Mouse (Mus musculus) forebrain, postnatal 0 days (tissue): ENCODE data around the gene Pgam5. TPM values are rescaled to one million over a fixed set of nuclear protein-coding genes. Genes with fewer than 3 reads are reported as not detected.
A peak's percentile ranks its signal among the peaks of the same experiment; 100 is the strongest.

Experiments used
- ATAC-seq: fragments of 200-750 bp; cut with Nextera tagmentation; 2 replicates; pipeline ENCODE4 v1.8.0; 2017; ENCODE audit warnings: mild to moderate bottlenecking, moderate library complexity
- DNase-seq: peaks from one replicate; pipeline ENCODE4 v3.0.0-alpha.2; 2015
- H3K27ac ChIP-seq: fragments of 300-500 bp; sonication (generic); 2 replicates; pipeline ENCODE4 v1.5.1; 2014; ENCODE audit warnings: low read depth, mild to moderate bottlenecking, antibody characterized with exemption, low read length, moderate library complexity, mixed read lengths
- H3K27me3 ChIP-seq: fragments of 300-500 bp; sonication (generic); 2 replicates; pipeline ENCODE4 v1.6.1; 2014; ENCODE audit warnings: mild to moderate bottlenecking, low read length, mixed read lengths; ENCODE audit not compliant: insufficient read depth
- H3K36me3 ChIP-seq: fragments of 300-500 bp; sonication (generic); 2 replicates; pipeline ENCODE4 v1.6.1; 2014; ENCODE audit warnings: mild to moderate bottlenecking, moderate library complexity; ENCODE audit not compliant: insufficient read depth
- H3K4me1 ChIP-seq: fragments of 300-500 bp; sonication (generic); 2 replicates; pipeline ENCODE4 v1.6.1; 2014; ENCODE audit warnings: antibody characterized with exemption; ENCODE audit not compliant: insufficient read depth
- H3K4me2 ChIP-seq: fragments of 300-500 bp; sonication (generic); 2 replicates; pipeline ENCODE4 v1.6.1; 2014; ENCODE audit warnings: low read depth, mild to moderate bottlenecking, moderate library complexity
- H3K4me3 ChIP-seq: fragments of 300-500 bp; sonication (generic); 2 replicates; pipeline ENCODE4 v1.5.1; 2014; ENCODE audit warnings: low read depth, low read length, mixed read lengths
- H3K9ac ChIP-seq: fragments of 300-500 bp; sonication (generic); 2 replicates; pipeline ENCODE4 v1.6.1; 2014; ENCODE audit warnings: mild to moderate bottlenecking
- H3K9me3 ChIP-seq: fragments of 300-500 bp; sonication (generic); 2 replicates; pipeline ENCODE4 v1.6.1; 2016; ENCODE audit warnings: low read length
- CTCF ChIP-seq: sonication (generic); IDR thresholded peaks from 2 replicates; pipeline ENCODE4 v1.5.1; 2016; ENCODE audit warnings: antibody characterized with exemption, control low read depth, low read depth
- WGBS: fragments of 180-500 bp; shearing (Covaris S2); extraction: QIAGEN DNeasy Blood & Tissue Kit; methylation state at CpG from one replicate; pipeline ENCODE4 v1.1.7; 2014; 5-methylcytosine and 5-hydroxymethylcytosine counted together
- polyA plus RNA-seq: library from polyadenylated mRNA; unstranded; fragments of >200 nt; fragmentation: Nextera tagmentation; extraction: Ambion mirVana; gene quantifications from 2 replicates; pipeline ENCODE4 v1.2.1, GENCODE M21; 2015
- total RNA-seq: library from RNA; depleted of rRNA; stranded (reverse); fragments of >200 nt; gene quantifications from 2 replicates; pipeline ENCODE4 v1.2.3, GENCODE M21; 2014

Pgam5 gene
- total and polyA plus RNA-seq, 2 experiments from 2014 or later: 117 to 169 TPM

- Histone ChIP-seq H3K4me3 (peak overlapping the region; percentile 81), H3K9ac (peak overlapping the region; percentile 69), H3K27ac (no peak overlapping the region), H3K36me3 (no peaks in the 10 kb centered on the region), H3K27me3 (peaks cover 8% of the 10 kb centered on the region; the same call in 1 of the 2 replicates), H3K9me3 (no peaks in the 10 kb centered on the region), H3K4me1 (0 out of 2 replicates have a peak, but pooled peaks cover 2% of the 10 kb centered on the region), H3K4me2 (peak overlapping the region; percentile 90)
- DNase-seq: no peak
- peak; percentile 58 for ATAC-seq
- WGBS: 1% methylated on average over 30 of the region's 31 CpGs
- no peak for TF ChIP-seq CTCF
Observed at GRCm38 (mm10) chr5:110286446-110287083, 16.9 kb upstream of the Pgam5 start.

GRCm38 (mm10) chr5:110285770-110286445, 16.2 kb upstream of the Pgam5 start, which contains the start of the genes Pxmp2 and Pole:
Gene Pxmp2 (minus strand): TSS chr5:110286186.
Gene Pole (plus strand): TSS chr5:110286306.
- no peaks in the 10 kb centered on the region for H3K9me3 ChIP-seq
- H3K27me3 ChIP-seq: peaks cover 8% of the 10 kb centered on the region; the same call in 1 of the 2 replicates
- H3K27ac ChIP-seq: no peak within 1 kb of the TSS
- no peaks in the 10 kb centered on the region for H3K36me3 ChIP-seq
- ATAC-seq: peak; percentile 99
- H3K4me2 ChIP-seq: peak within 1 kb of the TSS; percentile 90
- H3K9ac ChIP-seq: peak within 1 kb of the TSS; percentile 69
- peak within 1 kb of the TSS; percentile 81 for H3K4me3 ChIP-seq
- TF ChIP-seq CTCF: no peak
- H3K4me1 ChIP-seq: 0 out of 2 replicates have a peak, but pooled peaks cover 2% of the 10 kb centered on the region
- DNase-seq: peak; percentile 92
- WGBS: under 1% methylated on average over 60 of the region's 64 CpGs

- H3K27me3 ChIP-seq: peaks cover 8% of the 10 kb centered on the region; the same call in 1 of the 2 replicates
- ATAC-seq (no peak), DNase-seq (no peak)
- H3K36me3 ChIP-seq: no peaks in the 10 kb centered on the region
- H3K27ac ChIP-seq: no peak overlapping the region
- peak overlapping the region; percentile 69; the same call in 1 of the 2 replicates for H3K9ac ChIP-seq
- TF ChIP-seq CTCF: no peak
- H3K4me1 ChIP-seq: 0 out of 2 replicates have a peak, but pooled peaks cover 2% of the 10 kb centered on the region
- peak overlapping the region; percentile 90 for H3K4me2 ChIP-seq
- 13% methylated on average over 15 of the region's 15 CpGs for WGBS
- peak overlapping the region; percentile 81; the same call in 1 of the 2 replicates for H3K4me3 ChIP-seq
- no peaks in the 10 kb centered on the region for H3K9me3 ChIP-seq
Observed at GRCm38 (mm10) chr5:110285156-110285555, 15.4 kb upstream of the Pgam5 start.

- TF ChIP-seq CTCF: peak; percentile 70
- Histone ChIP-seq H3K9me3 (no peaks in the 10 kb centered on the region), H3K9ac (no peak overlapping the region), H3K4me2 (no peak overlapping the region), H3K4me3 (no peak overlapping the region), H3K27ac (no peak overlapping the region), H3K36me3 (no peaks in the 10 kb centered on the region), H3K4me1 (0 out of 2 replicates have a peak, but pooled peaks cover 2% of the 10 kb centered on the region), H3K27me3 (peaks cover 8% of the 10 kb centered on the region; the same call in 1 of the 2 replicates)
- WGBS: 9% methylated on average over 4 of the region's 4 CpGs
- DNase-seq (peak; percentile 52), ATAC-seq (no peak)
Observed at GRCm38 (mm10) chr5:110284536-110284935, 14.8 kb upstream of the Pgam5 start.

- H3K4me1 ChIP-seq: 0 out of 2 replicates have a peak, but pooled peaks cover 2% of the 10 kb centered on the region
- no peak overlapping the region for H3K4me2 ChIP-seq
- no peak overlapping the region for H3K27ac ChIP-seq
- peaks cover 8% of the 10 kb centered on the region; the same call in 1 of the 2 replicates for H3K27me3 ChIP-seq
- no peak overlapping the region for H3K9ac ChIP-seq
- TF ChIP-seq CTCF: no peak
- DNase-seq: no peak
- ATAC-seq: no peak
- no peak overlapping the region for H3K4me3 ChIP-seq
- H3K36me3 ChIP-seq: no peaks in the 10 kb centered on the region
- WGBS: 87% methylated on average over 2 of the region's 2 CpGs
- no peaks in the 10 kb centered on the region for H3K9me3 ChIP-seq
Observed at GRCm38 (mm10) chr5:110281984-110282383, 12.3 kb upstream of the Pgam5 start.

- 96% methylated on average over 1 of the region's 1 CpGs for WGBS
Observed at GRCm38 (mm10) chr5:110276910-110277309, 7.2 kb upstream of the Pgam5 start.

GRCm38 (mm10) chr5:110276391-110276790, 6.7 kb upstream of the Pgam5 start:
- TF ChIP-seq CTCF: no peak
- H3K9ac ChIP-seq: no peak overlapping the region
- no peaks in the 10 kb centered on the region for H3K9me3 ChIP-seq
- no peak overlapping the region for H3K4me2 ChIP-seq
- no peak overlapping the region for H3K4me3 ChIP-seq
- H3K27ac ChIP-seq: no peak overlapping the region
- no peaks in the 10 kb centered on the region for H3K4me1 ChIP-seq
- WGBS: 77% methylated on average over 2 of the region's 2 CpGs
- H3K36me3 ChIP-seq: no peaks in the 10 kb centered on the region
- no peak for DNase-seq
- no peak for ATAC-seq
- H3K27me3 ChIP-seq: no peaks in the 10 kb centered on the region

More at GRCm38 (mm10) chr5:110276910-110277309, 7.2 kb upstream of the Pgam5 start:
- Histone ChIP-seq H3K9me3 (no peaks in the 10 kb centered on the region), H3K27ac (no peak overlapping the region), H3K36me3 (no peaks in the 10 kb centered on the region), H3K27me3 (no peaks in the 10 kb centered on the region), H3K4me1 (no peaks in the 10 kb centered on the region), H3K9ac (no peak overlapping the region), H3K4me2 (no peak overlapping the region), H3K4me3 (no peak overlapping the region)
- ATAC-seq (no peak; the same call in 1 of the 2 replicates), DNase-seq (no peak)
- TF ChIP-seq CTCF: no peak
